Mouse (Mus musculus) bone marrow, adult 2 months (tissue): Measurements from ENCODE around the gene Gm10135.

Experiments used
- CTCF ChIP-seq: fragments of 200-500 bp; IDR thresholded peaks from 2 replicates; pipeline ENCODE4 v1.5.1; 2011; ENCODE audit warnings: low read length, control low read depth; ENCODE audit not compliant: control insufficient read depth, insufficient read depth
- POLR2A ChIP-seq: fragments of 200-500 bp; IDR thresholded peaks from 2 replicates; pipeline ENCODE4 v1.6.1; 2011; ENCODE audit warnings: low read depth, mild to moderate bottlenecking, control low read depth, low read length, borderline replicate concordance; ENCODE audit not compliant: control insufficient read depth

DNA sequence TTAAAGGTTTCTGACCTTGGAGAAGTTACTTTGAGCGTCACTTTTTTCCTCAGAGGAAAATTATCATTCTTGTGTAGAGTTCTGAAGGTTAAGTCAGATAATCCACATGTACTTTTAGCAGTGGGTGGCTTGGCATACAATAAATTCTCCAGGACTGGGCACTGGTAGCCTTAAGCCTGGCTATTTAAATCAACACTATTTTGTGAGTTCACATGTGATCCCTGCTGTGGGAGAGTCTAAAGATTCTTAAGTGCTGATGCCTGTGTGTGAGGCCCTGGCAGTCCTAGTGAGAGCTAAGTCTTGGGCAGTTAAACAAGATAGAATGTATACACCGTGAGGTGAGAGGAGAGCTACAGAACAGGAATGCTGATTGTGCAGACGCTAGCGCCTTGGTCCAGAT, 58.5 kb downstream of the Gm10135 start:
- no peak for TF ChIP-seq POLR2A
- TF ChIP-seq CTCF, result no peak
